In the genomic region with DNA sequence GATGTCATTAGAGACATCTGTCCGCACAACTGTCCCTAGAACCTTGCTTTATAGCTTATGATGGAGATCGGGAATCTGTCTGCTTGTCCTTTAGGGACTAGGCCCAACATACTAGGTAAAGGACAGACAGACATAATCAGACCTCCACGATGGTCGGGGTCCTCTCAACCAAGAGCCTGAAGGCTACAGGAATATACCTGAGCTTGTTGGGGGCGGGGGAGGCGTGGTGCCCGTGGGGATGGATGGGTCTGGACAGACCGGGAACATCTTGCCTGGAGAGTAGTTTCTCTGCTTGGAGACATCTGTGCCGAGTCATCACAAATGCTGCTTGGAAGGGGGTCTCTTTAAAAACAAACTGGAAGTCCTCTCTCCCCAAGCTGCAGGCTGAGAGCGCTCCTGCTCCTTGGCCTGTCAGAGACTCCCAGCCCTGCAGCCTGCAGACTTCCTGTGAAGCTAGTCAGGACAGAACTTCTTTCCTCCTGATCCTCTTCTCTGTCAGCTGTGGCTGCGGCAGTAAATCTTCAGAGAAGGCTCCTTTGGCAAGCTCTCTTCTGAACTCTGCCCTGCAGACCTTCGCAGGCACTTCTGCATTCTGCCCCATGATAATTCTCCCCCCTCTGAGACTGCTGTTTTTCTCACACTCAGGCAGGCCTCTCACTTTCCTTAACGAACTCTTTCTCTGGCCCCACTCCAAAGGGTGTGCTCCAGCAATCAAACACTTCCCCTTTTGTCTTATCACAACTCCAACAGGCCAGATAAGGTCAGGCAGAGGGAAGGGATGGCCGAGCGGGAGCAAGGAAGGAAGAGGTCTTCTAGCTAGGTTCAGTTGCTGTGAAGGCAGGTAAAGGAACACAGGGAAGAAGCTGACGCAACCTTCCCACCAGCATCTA, we compare ENCODE assay signal across 9 mouse cellular contexts.
DNase-seq lines count a peak whose midpoint lies in the region; ATAC-seq and TF ChIP-seq lines count a peak whose summit lies in the region.
"Had no signal": no experiment of that assay in that cellular context is flagged by ENCODE, and none has a peak within 500 bp of the region (broad histone marks: within the 10 kb centered on the region; RNA-seq: fewer than 3 reads in every experiment).

No protein-coding gene starts in this region.

- peak overlapping the region; percentile 7; the same call in 1 of the 2 replicates for H3K4me2 ChIP-seq in stomach, embryonic 14.5 days (replicated peaks; ENCODE audit: low read depth, low read length)
- H3K4me2 ChIP-seq in midbrain, postnatal 0 days (ENCODE audit: low read depth, low read length, poor library complexity, severe bottlenecking) = no peak overlapping the region
- H3K4me2 ChIP-seq: neural tube, embryonic 13.5 days had no signal

- no peak overlapping the region for H3K9ac ChIP-seq in stomach, embryonic 14.5 days (replicated peaks; ENCODE audit: low read depth, low read length)
- no peak overlapping the region for H3K9ac ChIP-seq in midbrain, postnatal 0 days (replicated peaks; ENCODE audit: low read length, poor library complexity, severe bottlenecking)
- H3K9ac ChIP-seq: neural tube, embryonic 13.5 days had no signal

- H3K4me3 ChIP-seq in gastrocnemius, adult 2 months = peak overlapping the region; percentile 36
- no peak overlapping the region for H3K4me3 ChIP-seq in lung, adult 2 months (replicated peaks; ENCODE audit: extremely low read depth, low read depth, low read length)
- no peak overlapping the region for H3K4me3 ChIP-seq in stomach, embryonic 14.5 days (ENCODE audit: low read depth, low read length)
- H3K4me3 ChIP-seq in midbrain, postnatal 0 days (ENCODE audit: low read depth, low read length) = no peak overlapping the region
- H3K4me3 ChIP-seq: neural tube, embryonic 13.5 days had no signal

- ATAC-seq in stomach, embryonic 14.5 days (ENCODE audit: insufficient number of reproducible peaks, insufficient read depth, low FRiP score, low read depth) = peak; percentile 75
- no peak for ATAC-seq in midbrain, postnatal 0 days (ENCODE audit: low FRiP score)

- DNase-seq in urinary bladder, postnatal 36 days (ENCODE audit: low spot score in 2 of 2) = peak; percentile 1 to 24
- DNase-seq in urinary bladder, postnatal 4 days (ENCODE audit: low spot score in 2 of 2) = no peak
- peak; percentile 25 for DNase-seq in gastrocnemius, adult 2 months
- peak; percentile 85 for DNase-seq in kidney, adult 11 months
- peak; percentile 26 for DNase-seq in lung, adult 2 months
- DNase-seq in midbrain, postnatal 0 days (ENCODE audit: low spot score) = no peak
- no peak for DNase-seq in testis, postnatal 10 days (ENCODE audit: low spot score)

- H3K4me1 ChIP-seq in lung, adult 2 months (ENCODE audit: control insufficient read depth, insufficient read depth, low read length) = peaks cover 3% of the 10 kb centered on the region
- peaks cover 8% of the 10 kb centered on the region; the same call in 1 of the 2 replicates for H3K4me1 ChIP-seq in stomach, embryonic 14.5 days (ENCODE audit: control insufficient read depth, insufficient read depth, low read length)
- no peaks in the 10 kb centered on the region for H3K4me1 ChIP-seq in midbrain, postnatal 0 days (ENCODE audit: insufficient read depth, low read length)

- H3K27me3 ChIP-seq in stomach, embryonic 14.5 days (ENCODE audit: control insufficient read depth, insufficient read depth, low read length) = no peaks in the 10 kb centered on the region
- no peaks in the 10 kb centered on the region for H3K27me3 ChIP-seq in midbrain, postnatal 0 days (ENCODE audit: insufficient read depth, low read length)
- H3K27me3 ChIP-seq: neural tube, embryonic 13.5 days had no signal

- 36% methylated on average over 16 of the region's 16 CpGs for WGBS in lung, adult 2 months
- WGBS in stomach, embryonic 14.5 days = 39% methylated on average over 16 of the region's 16 CpGs
- 75% methylated on average over 16 of the region's 16 CpGs for WGBS in midbrain, postnatal 0 days

- no peak for TF ChIP-seq POLR2A in lung, adult 2 months (IDR thresholded peaks at IDR 0.05; ENCODE audit: borderline replicate concordance, extremely low read depth, low read depth, low read length)

- peak overlapping the region; percentile 74 for H3K27ac ChIP-seq in gastrocnemius, adult 2 months
- peak overlapping the region; percentile 68; the same call in 1 of the 2 replicates for H3K27ac ChIP-seq in stomach, embryonic 14.5 days (ENCODE audit: low read length)
- no peak overlapping the region for H3K27ac ChIP-seq in midbrain, postnatal 0 days (ENCODE audit: low read depth, low read length)
- H3K27ac ChIP-seq: neural tube, embryonic 13.5 days had no signal

- no peak for TF ChIP-seq CTCF in gastrocnemius, adult 2 months (IDR thresholded peaks at IDR 0.05)
- TF ChIP-seq CTCF in lung, adult 2 months (IDR thresholded peaks at IDR 0.05; ENCODE audit: insufficient read depth, low read length) = no peak
- TF ChIP-seq CTCF in midbrain, postnatal 0 days (IDR thresholded peaks at IDR 0.05) = no peak

- intact Hi-C loops in gastrocnemius, adult 2 months (cut with DNase I) = no loop called here

- no peaks in the 10 kb centered on the region for H3K36me3 ChIP-seq in stomach, embryonic 14.5 days (ENCODE audit: control insufficient read depth, insufficient read depth, low read length)
- no peaks in the 10 kb centered on the region for H3K36me3 ChIP-seq in midbrain, postnatal 0 days (ENCODE audit: insufficient read depth, low read length)
- H3K36me3 ChIP-seq: neural tube, embryonic 13.5 days had no signal

- no peaks in the 10 kb centered on the region for H3K9me3 ChIP-seq in stomach, embryonic 14.5 days (ENCODE audit: control insufficient read depth, low read depth, low read length)
- no peaks in the 10 kb centered on the region for H3K9me3 ChIP-seq in midbrain, postnatal 0 days (ENCODE audit: low read length)
- H3K9me3 ChIP-seq: neural tube, embryonic 13.5 days had no signal

Comparison
In these comparisons a context has a peak if more than half of its experiments do, and no peak if none do; other contexts are left out.
1. DNase-seq: peak in urinary bladder, postnatal 36 days (2 of 2), gastrocnemius, adult 2 months (single experiment), kidney, adult 11 months (single experiment) and lung, adult 2 months (single experiment); none in urinary bladder, postnatal 4 days (0 of 2), midbrain, postnatal 0 days (single experiment) and testis, postnatal 10 days (single experiment).